Mouse (Mus musculus): Measurements from ENCODE around the gene Plekhm2.

Plekhm2 gene

GRCm38 (mm10) chr4:141664799-141665198 lies at the start of gene Plekhm2:
Gene Plekhm2, minus strand, starts transcription at chr4:141664899.
- no peak for DNase-seq

- no peak for DNase-seq
These were observed 49.0 kb upstream of the Plekhm2 start for GRCm38 (mm10) chr4:141713598-141714142.

- no peak for DNase-seq
These were observed 46.6 kb upstream of the Plekhm2 start for GRCm38 (mm10) chr4:141711250-141711649.

- no peak for DNase-seq
These were observed 44.3 kb upstream of the Plekhm2 start for GRCm38 (mm10) chr4:141708971-141709370.

- DNase-seq = no peak
These were observed 43.3 kb upstream of the Plekhm2 start for GRCm38 (mm10) chr4:141708005-141708404.

- no peak for DNase-seq
These were observed 40.6 kb upstream of the Plekhm2 start for GRCm38 (mm10) chr4:141705331-141705730.

GRCm38 (mm10) chr4:141704625-141705024 lies 39.9 kb upstream of the Plekhm2 start:
- DNase-seq = no peak

GRCm38 (mm10) chr4:141694719-141695118 lies 30.0 kb upstream of the Plekhm2 start:
- DNase-seq = no peak

- DNase-seq = no peak
These were observed 23.8 kb upstream of the Plekhm2 start for GRCm38 (mm10) chr4:141688505-141688904.

- no peak for DNase-seq
These were observed 21.8 kb upstream of the Plekhm2 start for GRCm38 (mm10) chr4:141686525-141686924.

GRCm38 (mm10) chr4:141686093-141686492 lies 21.4 kb upstream of the Plekhm2 start:
- no peak for DNase-seq

GRCm38 (mm10) chr4:141685499-141685898 lies 20.8 kb upstream of the Plekhm2 start, which contains the start of gene Rsc1a1:
Gene Rsc1a1, minus strand, starts transcription at chr4:141685599.
- DNase-seq = no peak

GRCm38 (mm10) chr4:141682706-141683230 lies 18.1 kb upstream of the Plekhm2 start:
- DNase-seq = no peak

GRCm38 (mm10) chr4:141681767-141682166 lies 17.1 kb upstream of the Plekhm2 start:
- DNase-seq = no peak

GRCm38 (mm10) chr4:141680892-141681291 lies 16.2 kb upstream of the Plekhm2 start:
- DNase-seq = no peak

GRCm38 (mm10) chr4:141679016-141679415 lies 14.3 kb upstream of the Plekhm2 start:
- no peak for DNase-seq

GRCm38 (mm10) chr4:141676462-141676979 lies 11.8 kb upstream of the Plekhm2 start:
- DNase-seq = no peak

GRCm38 (mm10) chr4:141672325-141672724 lies 7.6 kb upstream of the Plekhm2 start:
- no peak for DNase-seq

GRCm38 (mm10) chr4:141671389-141671788 lies 6.7 kb upstream of the Plekhm2 start:
- no peak for DNase-seq

GRCm38 (mm10) chr4:141669898-141670712 lies 5.4 kb upstream of the Plekhm2 start:
- no peak for DNase-seq

- peak; percentile 77 for DNase-seq
These were observed 521 bp downstream of the Plekhm2 start for GRCm38 (mm10) chr4:141664011-141664745.

GRCm38 (mm10) chr4:141663122-141663931 lies 1.4 kb downstream of the Plekhm2 start:
- peak; percentile 39 for DNase-seq

Measured in cerebellum, adult 11-12 months (tissue).